7 mouse cellular contexts compared by ENCODE assay signal in genomic region chr15:103163182-103163919, GRCm38 (mm10). TPM values are rescaled to one million over a fixed set of nuclear protein-coding genes. Genes with fewer than 3 reads are reported as not detected.
DNase-seq lines count a peak whose midpoint lies in the region; ATAC-seq lines count a peak whose summit lies in the region.

No protein-coding gene starts in this region.

- peak overlapping the region; percentile 60 for H3K4me3 ChIP-seq in intestine, embryonic 14.5 days (ENCODE audit: low read depth, low read length)

- intact Hi-C loops in left cerebral cortex, postnatal 14 days (cut with DNase I), result loop anchor here (10.0 kb wide), 1 partner anchor 419 kb away; no protein-coding TSS in a partner anchor

- H3K36me3 ChIP-seq in intestine, embryonic 14.5 days (ENCODE audit: control insufficient read depth, insufficient read depth, low read length), result no peaks in the 10 kb centered on the region

- peaks cover 15% of the 10 kb centered on the region; the same call in 1 of the 2 replicates for H3K27me3 ChIP-seq in intestine, embryonic 14.5 days (replicated peaks; ENCODE audit: control insufficient read depth, insufficient read depth, low read length)

- H3K27ac ChIP-seq in intestine, embryonic 14.5 days (ENCODE audit: low read depth), result no peak overlapping the region

- 10% methylated on average over 25 of the region's 25 CpGs for WGBS in intestine, embryonic 14.5 days

- peak overlapping the region; percentile 50 for H3K9ac ChIP-seq in intestine, embryonic 14.5 days (ENCODE audit: low read length)

- peak; percentile 92 for DNase-seq in adrenal gland, adult 2 months
- DNase-seq in embryo, embryonic 11 days, result peak; percentile 99
- peak; percentile 85 for DNase-seq in gastrocnemius, postnatal 25 days
- peak; percentile 92 for DNase-seq in intestine, embryonic 14.5 days (ENCODE audit: low spot score)
- peak; percentile 93 to 96 for DNase-seq in left cerebral cortex, postnatal 14 days (ENCODE audit: low spot score in 2 of 2)
- DNase-seq in mesoderm, embryonic 11.5 days (ENCODE audit: low read depth, low spot score), result peak; percentile 93
- peak; percentile 92 for DNase-seq in skeletal muscle tissue, adult 2 months (ENCODE audit: low read depth, low spot score)

- peaks cover 18% of the 10 kb centered on the region for H3K4me1 ChIP-seq in intestine, embryonic 14.5 days (replicated peaks; ENCODE audit: control insufficient read depth, insufficient read depth, low read length)

- H3K9me3 ChIP-seq in intestine, embryonic 14.5 days (ENCODE audit: control insufficient read depth, low read length), result no peaks in the 10 kb centered on the region

- peak overlapping the region; percentile 61 for H3K4me2 ChIP-seq in intestine, embryonic 14.5 days (ENCODE audit: low read length)

- peak; percentile 82 for ATAC-seq in intestine, embryonic 14.5 days (replicated peaks; ENCODE audit: low FRiP score, low TSS enrichment, low read depth)

RNA-seq across cellular contexts. Expression of gene Smug1, which starts 3.5 kb away (rescaled TPM):
- total RNA-seq in adrenal gland, adult 2 months (2021), result 10 to 100 TPM; 11.0 to 16.7 TPM
- polyA plus RNA-seq in adrenal gland, adult 2 months (2012; rRNA removed), result 16.6 and 17.1 TPM in 2 replicates
- 10 to 100 TPM in 1 of 2 experiments, 1 to 10 TPM in 1; 9.4 to 11.7 TPM for total RNA-seq in gastrocnemius, postnatal 25 days (2021)
- polyA plus RNA-seq in intestine, embryonic 14.5 days (2014; fragmentation: Nextera tagmentation; extraction: Ambion mirVana), result 21.8 and 23.5 TPM in 2 replicates
- total RNA-seq in left cerebral cortex, postnatal 14 days (2021), result 10 to 100 TPM; 16.2 to 17.4 TPM
